Mouse (Mus musculus) heart, adult 2 months (tissue): ENCODE data around the gene Cfap299. TPM values are rescaled to one million over a fixed set of nuclear protein-coding genes. Genes with fewer than 3 reads are reported as not detected.

ENCODE experiments used
- DNase-seq, 2 experiments: peaks; one replicate each; pipeline ENCODE4 v3.0.0; 2021
- H3K27ac ChIP-seq: fragments of 200-600 bp; 2 replicates; pipeline ENCODE4 v1.8.1; 2022
- H3K27me3 ChIP-seq: fragments of 200-500 bp; 2 replicates; pipeline ENCODE4 v1.6.1; 2012; ENCODE audit warnings: mild to moderate bottlenecking, low read length, inconsistent platforms, mixed read lengths; ENCODE audit not compliant: control insufficient read depth, insufficient read depth
- H3K36me3 ChIP-seq: fragments of 200-500 bp; 2 replicates; pipeline ENCODE4 v1.6.1; 2012; ENCODE audit warnings: low read length, inconsistent platforms; ENCODE audit not compliant: control insufficient read depth, insufficient read depth
- H3K4me1 ChIP-seq: fragments of 200-500 bp; 2 replicates; pipeline ENCODE4 v1.6.1; 2011; ENCODE audit warnings: low read length; ENCODE audit not compliant: control insufficient read depth, insufficient read depth
- H3K4me3 ChIP-seq: fragments of 200-600 bp; 2 replicates; pipeline ENCODE4 v1.8.1; 2022
- H3K79me2 ChIP-seq: fragments of 200-500 bp; replicated peaks from 2 replicates; pipeline ENCODE4 v1.6.1; 2012; ENCODE audit warnings: mild to moderate bottlenecking, inconsistent platforms, low read length, moderate library complexity, mixed read lengths; ENCODE audit not compliant: control insufficient read depth, insufficient read depth
- H3K9ac ChIP-seq: fragments of 200-500 bp; 2 replicates; pipeline ENCODE4 v1.6.1; 2012; ENCODE audit warnings: low read depth, mild to moderate bottlenecking, control low read depth, inconsistent platforms, low read length, mixed read lengths
- CTCF ChIP-seq: fragments of 200-600 bp; IDR thresholded peaks from 2 replicates; pipeline ENCODE4 v1.8.1; 2022; ENCODE audit warnings: antibody characterized with exemption, mild to moderate bottlenecking, moderate library complexity
- EP300 ChIP-seq: fragments of 200-500 bp; IDR thresholded peaks from 2 replicates; pipeline ENCODE4 v1.6.1; 2011; ENCODE audit warnings: low read depth, low read length, control low read depth; ENCODE audit not compliant: insufficient read depth
- POLR2A ChIP-seq: fragments of 200-500 bp; IDR thresholded peaks from 2 replicates; pipeline ENCODE4 v1.6.1; 2011; ENCODE audit warnings: mild to moderate bottlenecking, low read depth, low read length, control low read depth; ENCODE audit not compliant: insufficient read depth
- WGBS: fragments of 180-500 bp; shearing (Covaris S2); methylation state at CpG from one replicate; pipeline ENCODE4 v1.1.7; 2018; 5-methylcytosine and 5-hydroxymethylcytosine counted together
- intact Hi-C: fragments of 180-260 bp; cut with DNase I; formaldehyde crosslinking; loops from one replicate; pipeline ENCODE4 v1.15.1; 2025
- polyA plus RNA-seq: library from polyadenylated mRNA; depleted of rRNA; stranded (reverse); fragments of >200 nt; gene quantifications from 2 replicates; pipeline ENCODE4 v1.2.3, GENCODE M21; 2012
- total RNA-seq, 2 experiments: library from RNA; stranded (reverse); gene quantifications; 2 replicates each; pipeline ENCODE4 v1.2.3; 2021

The Cfap299 gene
- total and polyA plus RNA-seq, 3 experiments: not detected

DNA sequence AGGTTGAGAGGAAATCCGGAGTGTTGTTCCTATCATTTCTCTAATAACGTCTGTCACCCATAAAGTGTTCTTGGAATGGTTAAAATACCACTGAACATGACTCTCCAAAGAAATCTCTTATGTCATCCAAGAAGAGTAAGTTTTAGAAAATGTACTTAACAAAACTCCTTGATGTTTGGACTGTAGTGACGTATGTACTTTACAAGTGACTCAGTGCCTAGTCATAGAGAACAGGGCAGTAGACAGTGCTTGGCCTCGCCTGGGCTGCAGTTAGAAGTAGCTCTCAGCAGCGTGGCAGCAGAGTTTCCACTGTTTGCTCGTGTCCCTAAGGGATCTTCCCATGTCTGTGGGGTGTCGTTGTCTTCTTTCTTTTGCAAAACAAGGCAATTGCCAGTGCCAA lies 101.0 kb downstream of the Cfap299 start:
- no peaks in the 10 kb centered on the region for H3K27me3 ChIP-seq
- H3K4me1 ChIP-seq: no peaks in the 10 kb centered on the region
- H3K9ac ChIP-seq: no peak overlapping the region
- WGBS: 56% methylated on average over 7 of the region's 7 CpGs
- no peaks in the 10 kb centered on the region for H3K36me3 ChIP-seq
- no peak for DNase-seq
- no peak overlapping the region for H3K4me3 ChIP-seq
- no peaks in the 10 kb centered on the region for H3K79me2 ChIP-seq
- H3K27ac ChIP-seq: no peak overlapping the region
- intact Hi-C loops: no loop called here
- TF ChIP-seq EP300 (no peak), CTCF (no peak), POLR2A (no peak)

DNA sequence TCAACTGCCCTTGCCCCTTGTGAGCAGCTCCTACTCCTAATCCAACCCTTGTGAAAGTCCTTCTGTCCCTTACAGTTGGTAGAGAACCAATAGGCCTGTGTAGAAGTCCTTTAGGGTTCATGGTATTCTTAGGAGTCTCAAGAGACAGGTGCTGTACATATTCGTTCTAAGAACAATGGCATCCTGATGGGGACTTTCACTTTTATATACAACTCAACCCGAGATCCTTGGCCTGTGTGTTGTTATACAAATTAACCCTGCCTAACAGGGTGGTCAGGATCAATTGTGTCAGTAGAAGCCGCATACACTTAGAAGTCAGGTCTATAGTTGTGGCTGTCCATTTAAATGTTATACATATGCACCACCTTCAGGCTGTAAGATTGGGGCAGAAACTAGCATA lies 109.6 kb downstream of the Cfap299 start:
- no peaks in the 10 kb centered on the region for H3K36me3 ChIP-seq
- no peaks in the 10 kb centered on the region for H3K79me2 ChIP-seq
- H3K4me1 ChIP-seq: no peaks in the 10 kb centered on the region
- intact Hi-C loops: no loop called here
- 72% methylated on average over 3 of the region's 3 CpGs for WGBS
- H3K9ac ChIP-seq: no peak overlapping the region
- TF ChIP-seq POLR2A (no peak), CTCF (no peak), EP300 (no peak)
- no peak overlapping the region for H3K4me3 ChIP-seq
- no peaks in the 10 kb centered on the region for H3K27me3 ChIP-seq
- H3K27ac ChIP-seq: no peak overlapping the region
- no peak for DNase-seq

DNA sequence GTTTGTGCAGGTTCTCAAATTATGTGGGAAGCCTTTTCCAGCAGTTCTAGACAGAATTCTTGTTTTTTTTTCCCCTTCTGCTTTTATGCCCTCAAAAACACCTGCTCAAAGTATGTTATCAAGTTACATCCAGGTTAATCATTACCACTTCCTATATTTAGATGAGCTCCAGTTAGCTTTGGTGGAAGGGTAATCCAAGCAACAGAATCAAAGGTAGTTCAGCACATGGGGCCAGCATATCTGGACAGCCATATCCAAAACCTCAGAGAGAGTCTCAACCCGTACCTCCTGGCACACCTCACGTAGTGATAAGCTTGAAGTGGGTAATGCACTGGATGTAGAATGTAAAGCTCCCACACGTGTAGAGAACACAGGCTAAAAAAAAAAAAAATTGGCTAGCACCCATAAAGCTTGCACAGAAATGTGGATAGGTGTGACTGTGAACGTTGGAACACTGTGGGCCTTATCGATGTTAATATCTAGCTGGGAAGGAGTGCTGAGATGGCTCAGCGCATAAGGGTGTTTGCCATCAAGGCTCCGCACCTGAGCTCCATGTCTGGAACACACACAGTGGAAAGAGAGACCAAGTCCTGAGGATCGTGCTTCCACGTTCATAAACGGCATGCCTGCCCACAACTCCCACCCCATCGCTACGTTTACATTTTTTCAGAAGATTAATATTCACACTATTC lies 117.8 kb downstream of the Cfap299 start:
- no peak for DNase-seq
- no peaks in the 10 kb centered on the region for H3K4me1 ChIP-seq
- no peak overlapping the region for H3K4me3 ChIP-seq
- intact Hi-C loops: no loop called here
- H3K36me3 ChIP-seq: no peaks in the 10 kb centered on the region
- 75% methylated on average over 12 of the region's 12 CpGs for WGBS
- TF ChIP-seq POLR2A (no peak), CTCF (no peak)
- no peak overlapping the region for H3K9ac ChIP-seq
- no peaks in the 10 kb centered on the region for H3K79me2 ChIP-seq
- no peak overlapping the region for H3K27ac ChIP-seq
- H3K27me3 ChIP-seq: no peaks in the 10 kb centered on the region

GRCm38 (mm10) chr5:98449873-98450272 lies 120.8 kb downstream of the Cfap299 start:
- Histone ChIP-seq H3K79me2 (no peaks in the 10 kb centered on the region), H3K27ac (no peak overlapping the region), H3K27me3 (no peaks in the 10 kb centered on the region), H3K4me1 (no peaks in the 10 kb centered on the region), H3K36me3 (no peaks in the 10 kb centered on the region), H3K4me3 (no peak overlapping the region), H3K9ac (no peak overlapping the region)
- no peak for DNase-seq
- 74% methylated on average over 2 of the region's 2 CpGs for WGBS
- intact Hi-C loops: no loop called here
- no peak for TF ChIP-seq EP300
- TF ChIP-seq CTCF: no peak
- TF ChIP-seq POLR2A: no peak

GRCm38 (mm10) chr5:98466882-98467535 lies 137.9 kb downstream of the Cfap299 start:
- 68% methylated on average over 4 of the region's 4 CpGs for WGBS
- no peak overlapping the region for H3K9ac ChIP-seq
- H3K36me3 ChIP-seq: no peaks in the 10 kb centered on the region
- H3K27me3 ChIP-seq: no peaks in the 10 kb centered on the region
- H3K27ac ChIP-seq: no peak overlapping the region
- DNase-seq: no peak
- H3K79me2 ChIP-seq: no peaks in the 10 kb centered on the region
- intact Hi-C loops: no loop called here
- no peak for TF ChIP-seq EP300
- no peak for TF ChIP-seq POLR2A
- TF ChIP-seq CTCF: no peak
- no peak overlapping the region for H3K4me3 ChIP-seq
- no peaks in the 10 kb centered on the region for H3K4me1 ChIP-seq

DNA sequence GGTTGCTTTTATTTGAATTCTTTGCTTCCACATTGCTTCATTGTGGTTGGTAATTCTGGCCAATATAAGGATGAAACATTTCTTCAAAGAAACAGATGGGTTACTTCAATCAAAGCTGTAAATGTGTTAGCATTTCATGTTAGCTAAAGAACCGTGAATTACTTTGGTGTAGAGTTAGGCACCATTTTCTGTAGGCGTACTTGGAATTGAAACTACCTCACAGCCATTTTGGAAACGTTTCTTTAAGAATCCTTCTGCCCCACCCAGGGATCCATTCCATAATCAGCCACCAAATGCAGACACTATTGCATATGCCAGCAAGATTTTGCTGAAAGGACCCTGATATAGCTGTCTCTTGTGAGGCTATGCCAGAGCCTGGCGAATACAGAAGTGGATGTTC lies 140.9 kb downstream of the Cfap299 start:
- Histone ChIP-seq H3K4me1 (no peaks in the 10 kb centered on the region), H3K27me3 (no peaks in the 10 kb centered on the region), H3K4me3 (no peak overlapping the region), H3K36me3 (no peaks in the 10 kb centered on the region), H3K9ac (no peak overlapping the region), H3K79me2 (no peaks in the 10 kb centered on the region), H3K27ac (no peak overlapping the region)
- no peak for DNase-seq
- WGBS: 67% methylated on average over 4 of the region's 4 CpGs
- TF ChIP-seq CTCF (no peak), POLR2A (no peak), EP300 (no peak)
- intact Hi-C loops: no loop called here
